In genomic region chr4:120227224-120227623, GRCm38 (mm10) we compare ENCODE assay signal across 19 mouse cellular contexts. TPM values are rescaled to one million over a fixed set of nuclear protein-coding genes. Genes with fewer than 3 reads are reported as not detected.
A peak's percentile ranks its signal among the peaks of the same experiment; 100 is the strongest.
DNase-seq lines count a peak whose midpoint lies in the region; ATAC-seq and TF ChIP-seq lines count a peak whose summit lies in the region.
"Had no signal": no experiment of that assay in that cellular context is flagged by ENCODE, and none has a peak within 500 bp of the region (broad histone marks: within the 10 kb centered on the region; RNA-seq: fewer than 3 reads in every experiment).

No protein-coding gene starts in this region.

- no peak overlapping the region for H3K27ac ChIP-seq in forebrain, postnatal 0 days (ENCODE audit: low read depth, low read length)
- no peak overlapping the region for H3K27ac ChIP-seq in forebrain, embryonic 15.5 days (replicated peaks)
- H3K27ac ChIP-seq in midbrain, embryonic 14.5 days (replicated peaks; ENCODE audit: low read depth, low read length), result no peak overlapping the region
- H3K27ac ChIP-seq in midbrain, embryonic 15.5 days, result no peak overlapping the region
- H3K27ac ChIP-seq in embryonic facial prominence, embryonic 10.5 days (replicated peaks), result 0 out of 2 replicates have a peak overlapping the region, but pooled peaks have one; percentile 35
- H3K27ac ChIP-seq: embryonic facial prominence, embryonic 15.5 days; forebrain, embryonic 12.5 days; heart, adult 2 months; limb, embryonic 12.5 days; liver, embryonic 15.5 days; midbrain, embryonic 12.5 days had no signal

- TF ChIP-seq CTCF in forebrain, postnatal 0 days (IDR thresholded peaks at IDR 0.05; ENCODE audit: low read depth), result peak; percentile 21; the same call in 1 of the 2 replicates

- H3K36me3 ChIP-seq in forebrain, postnatal 0 days (ENCODE audit: insufficient read depth), result no peaks in the 10 kb centered on the region
- H3K36me3 ChIP-seq in forebrain, embryonic 15.5 days, result no peaks in the 10 kb centered on the region
- H3K36me3 ChIP-seq in midbrain, embryonic 14.5 days (ENCODE audit: control insufficient read depth, insufficient read depth, low read length), result no peaks in the 10 kb centered on the region
- no peaks in the 10 kb centered on the region for H3K36me3 ChIP-seq in midbrain, embryonic 15.5 days (replicated peaks)
- H3K36me3 ChIP-seq in embryonic facial prominence, embryonic 10.5 days (replicated peaks), result no peaks in the 10 kb centered on the region
- H3K36me3 ChIP-seq: embryonic facial prominence, embryonic 15.5 days; forebrain, embryonic 12.5 days; limb, embryonic 12.5 days; liver, embryonic 15.5 days; midbrain, embryonic 12.5 days had no signal

- no peak for ATAC-seq in forebrain, postnatal 0 days
- ATAC-seq in forebrain, embryonic 15.5 days (replicated peaks), result no peak
- ATAC-seq in midbrain, embryonic 14.5 days (ENCODE audit: low FRiP score, low TSS enrichment), result no peak
- no peak for ATAC-seq in midbrain, embryonic 15.5 days (replicated peaks)

- no peak overlapping the region for H3K4me3 ChIP-seq in forebrain, postnatal 0 days (ENCODE audit: low read depth, low read length)
- H3K4me3 ChIP-seq in forebrain, embryonic 15.5 days, result no peak overlapping the region
- no peak overlapping the region for H3K4me3 ChIP-seq in midbrain, embryonic 14.5 days (replicated peaks; ENCODE audit: low read depth, low read length)
- H3K4me3 ChIP-seq in midbrain, embryonic 15.5 days, result no peak overlapping the region
- H3K4me3 ChIP-seq in embryonic facial prominence, embryonic 10.5 days, result no peak overlapping the region
- H3K4me3 ChIP-seq: embryonic facial prominence, embryonic 15.5 days; forebrain, embryonic 12.5 days; heart, adult 2 months; limb, embryonic 12.5 days; liver, embryonic 15.5 days; midbrain, embryonic 12.5 days had no signal

- no peak for DNase-seq in forebrain, postnatal 0 days
- DNase-seq in midbrain, embryonic 14.5 days, result peak; percentile 34
- peak; percentile 27 for DNase-seq in adrenal gland, postnatal 25 days
- DNase-seq in embryonic facial prominence, embryonic 10.5 days (ENCODE audit: low spot score), result no peak
- DNase-seq in layer of hippocampus, postnatal 14 days (ENCODE audit: low spot score in 2 of 2), result no peak
- DNase-seq: heart, adult 2 months; heart, postnatal 10 days; kidney, adult 9 months; kidney, postnatal 4 days; lung, postnatal 14 days; thymus, postnatal 25 days had no signal

- H3K4me2 ChIP-seq in forebrain, postnatal 0 days (ENCODE audit: low read depth), result no peak overlapping the region
- no peak overlapping the region for H3K4me2 ChIP-seq in forebrain, embryonic 15.5 days (replicated peaks)
- H3K4me2 ChIP-seq in midbrain, embryonic 14.5 days (ENCODE audit: low read length), result no peak overlapping the region
- no peak overlapping the region for H3K4me2 ChIP-seq in midbrain, embryonic 15.5 days
- H3K4me2 ChIP-seq: embryonic facial prominence, embryonic 15.5 days; forebrain, embryonic 12.5 days; limb, embryonic 12.5 days; liver, embryonic 15.5 days; midbrain, embryonic 12.5 days had no signal

- 0 out of 2 replicates have a peak, but pooled peaks cover 9% of the 10 kb centered on the region for H3K4me1 ChIP-seq in forebrain, postnatal 0 days (ENCODE audit: insufficient read depth)
- H3K4me1 ChIP-seq in forebrain, embryonic 15.5 days, result peaks cover 44% of the 10 kb centered on the region
- H3K4me1 ChIP-seq in midbrain, embryonic 14.5 days (ENCODE audit: control insufficient read depth, insufficient read depth, low read length), result peaks cover 5% of the 10 kb centered on the region; the same call in 1 of the 2 replicates
- H3K4me1 ChIP-seq in midbrain, embryonic 15.5 days, result peaks cover 2% of the 10 kb centered on the region; the same call in 1 of the 2 replicates
- no peaks in the 10 kb centered on the region for H3K4me1 ChIP-seq in embryonic facial prominence, embryonic 10.5 days
- H3K4me1 ChIP-seq: liver, embryonic 15.5 days had no signal

- no peak overlapping the region for H3K9ac ChIP-seq in forebrain, postnatal 0 days
- no peak overlapping the region for H3K9ac ChIP-seq in forebrain, embryonic 15.5 days (replicated peaks)
- no peak overlapping the region for H3K9ac ChIP-seq in midbrain, embryonic 14.5 days (replicated peaks; ENCODE audit: low read length)
- H3K9ac ChIP-seq in midbrain, embryonic 15.5 days, result no peak overlapping the region
- H3K9ac ChIP-seq: embryonic facial prominence, embryonic 15.5 days; forebrain, embryonic 12.5 days; limb, embryonic 12.5 days; liver, embryonic 15.5 days; midbrain, embryonic 12.5 days had no signal

- no peaks in the 10 kb centered on the region for H3K27me3 ChIP-seq in forebrain, postnatal 0 days (ENCODE audit: insufficient read depth, low read length)
- no peaks in the 10 kb centered on the region for H3K27me3 ChIP-seq in forebrain, embryonic 15.5 days
- H3K27me3 ChIP-seq in midbrain, embryonic 14.5 days (ENCODE audit: control insufficient read depth, insufficient read depth, low read length), result no peaks in the 10 kb centered on the region
- H3K27me3 ChIP-seq in midbrain, embryonic 15.5 days (replicated peaks), result no peaks in the 10 kb centered on the region
- H3K27me3 ChIP-seq in embryonic facial prominence, embryonic 10.5 days (replicated peaks; ENCODE audit: low read depth, poor library complexity, severe bottlenecking), result peaks cover 26% of the 10 kb centered on the region
- H3K27me3 ChIP-seq: embryonic facial prominence, embryonic 15.5 days; limb, embryonic 12.5 days; liver, embryonic 15.5 days had no signal

- 27% methylated on average over 2 of the region's 2 CpGs for WGBS in forebrain, postnatal 0 days
- 29% methylated on average over 2 of the region's 2 CpGs for WGBS in forebrain, embryonic 15.5 days
- 35% methylated on average over 2 of the region's 2 CpGs for WGBS in midbrain, embryonic 14.5 days
- 46% methylated on average over 2 of the region's 2 CpGs for WGBS in midbrain, embryonic 15.5 days
- WGBS in embryonic facial prominence, embryonic 10.5 days, result 48% methylated on average over 2 of the region's 2 CpGs

- H3K9me3 ChIP-seq in forebrain, postnatal 0 days (ENCODE audit: low read length), result no peaks in the 10 kb centered on the region
- H3K9me3 ChIP-seq in forebrain, embryonic 15.5 days, result no peaks in the 10 kb centered on the region
- no peaks in the 10 kb centered on the region for H3K9me3 ChIP-seq in midbrain, embryonic 14.5 days (ENCODE audit: control insufficient read depth, low read length)
- H3K9me3 ChIP-seq in midbrain, embryonic 15.5 days, result no peaks in the 10 kb centered on the region
- no peaks in the 10 kb centered on the region for H3K9me3 ChIP-seq in embryonic facial prominence, embryonic 10.5 days
- H3K9me3 ChIP-seq: embryonic facial prominence, embryonic 15.5 days; forebrain, embryonic 12.5 days; limb, embryonic 12.5 days; liver, embryonic 15.5 days; midbrain, embryonic 12.5 days had no signal

RNA-seq across cellular contexts. Expression of gene Foxo6, which starts 59.9 kb away (rescaled TPM):
- 40.8 and 44.0 TPM in 2 replicates for total RNA-seq in forebrain, postnatal 0 days (2014; rRNA removed)
- polyA plus RNA-seq in forebrain, postnatal 0 days (2015; fragmentation: Nextera tagmentation; extraction: Ambion mirVana), result 3.5 and 3.6 TPM in 2 replicates
- polyA plus RNA-seq in forebrain, embryonic 15.5 days (2015; fragmentation: Nextera tagmentation; extraction: Ambion mirVana), result 4.4 and 5.3 TPM in 2 replicates
- polyA plus RNA-seq in midbrain, embryonic 14.5 days (2014; fragmentation: Nextera tagmentation; extraction: Ambion mirVana), result 2.0 and 2.6 TPM in 2 replicates
- 1.2 and 1.3 TPM in 2 replicates for polyA plus RNA-seq in midbrain, embryonic 15.5 days (2015; fragmentation: Nextera tagmentation; extraction: Ambion mirVana)
- total RNA-seq in adrenal gland, postnatal 25 days (2021), result 0.71 and 1.9 TPM in 2 replicates
- 0.05 and 0.21 TPM in 2 replicates for polyA plus RNA-seq in embryonic facial prominence, embryonic 10.5 days (2016; fragmentation: Nextera tagmentation; extraction: Ambion mirVana)
- 10 to 100 TPM; 42.8 to 47.4 TPM for total RNA-seq in layer of hippocampus, postnatal 14 days (2021)
- total RNA-seq: common myeloid progenitor, adult 5-6 weeks had no signal
- polyA plus RNA-seq: liver, embryonic 15.5 days had no signal

Comparison
In these comparisons a context has a peak if more than half of its experiments do, and no peak if none do; other contexts are left out.
1. DNase-seq: peak in midbrain, embryonic 14.5 days (single experiment) and adrenal gland, postnatal 25 days (single experiment); none in forebrain, postnatal 0 days (single experiment), embryonic facial prominence, embryonic 10.5 days (single experiment) and layer of hippocampus, postnatal 14 days (0 of 2).